Mouse (Mus musculus) forebrain, embryonic 13.5 days (tissue): ENCODE measurements around the gene Znhit2. TPM values are rescaled to one million over a fixed set of nuclear protein-coding genes. Genes with fewer than 3 reads are reported as not detected.
A peak's percentile ranks its signal among the peaks of the same experiment; 100 is the strongest.

Experiments used
- ATAC-seq: fragments of 200-750 bp; cut with Nextera tagmentation; 2 replicates; pipeline ENCODE4 v1.8.0; 2017
- H3K27ac ChIP-seq: fragments of 300-500 bp; sonication (generic); 2 replicates; pipeline ENCODE4 v1.5.1; 2015; ENCODE audit warnings: inconsistent platforms, mild to moderate bottlenecking, moderate library complexity
- H3K27me3 ChIP-seq: fragments of 300-500 bp; sonication (generic); 2 replicates; pipeline ENCODE4 v1.6.1; 2015; ENCODE audit warnings: mild to moderate bottlenecking, inconsistent platforms
- H3K36me3 ChIP-seq: fragments of 300-500 bp; sonication (generic); 2 replicates; pipeline ENCODE4 v1.6.1; 2015; ENCODE audit warnings: mild to moderate bottlenecking, inconsistent platforms; ENCODE audit not compliant: poor library complexity, severe bottlenecking
- H3K4me1 ChIP-seq: fragments of 300-500 bp; sonication (generic); 2 replicates; pipeline ENCODE4 v1.6.1; 2015; ENCODE audit warnings: inconsistent platforms
- H3K4me2 ChIP-seq: fragments of 300-500 bp; sonication (generic); 2 replicates; pipeline ENCODE4 v1.6.1; 2015; ENCODE audit warnings: inconsistent platforms, mild to moderate bottlenecking, moderate library complexity
- H3K4me3 ChIP-seq: fragments of 300-500 bp; sonication (generic); 2 replicates; pipeline ENCODE4 v1.5.1; 2015; ENCODE audit warnings: mild to moderate bottlenecking, inconsistent platforms
- H3K9ac ChIP-seq: fragments of 300-500 bp; sonication (generic); 2 replicates; pipeline ENCODE4 v1.6.1; 2015; ENCODE audit warnings: mild to moderate bottlenecking, inconsistent platforms
- H3K9me3 ChIP-seq: fragments of 300-500 bp; sonication (generic); replicated peaks from 2 replicates; pipeline ENCODE4 v1.6.1; 2016; ENCODE audit warnings: inconsistent platforms
- WGBS: fragments of 180-500 bp; shearing (Covaris S2); methylation state at CpG from one replicate; pipeline ENCODE4 v1.1.7; 2015; 5-methylcytosine and 5-hydroxymethylcytosine counted together
- polyA plus RNA-seq: library from polyadenylated mRNA; unstranded; fragments of >200 nt; fragmentation: Nextera tagmentation; extraction: Ambion mirVana; gene quantifications from 2 replicates; pipeline ENCODE4 v1.2.1, GENCODE M21; 2015

Gene Znhit2
- polyA plus RNA-seq, 1 experiment from 2014 or later: 31.1 TPM

DNA sequence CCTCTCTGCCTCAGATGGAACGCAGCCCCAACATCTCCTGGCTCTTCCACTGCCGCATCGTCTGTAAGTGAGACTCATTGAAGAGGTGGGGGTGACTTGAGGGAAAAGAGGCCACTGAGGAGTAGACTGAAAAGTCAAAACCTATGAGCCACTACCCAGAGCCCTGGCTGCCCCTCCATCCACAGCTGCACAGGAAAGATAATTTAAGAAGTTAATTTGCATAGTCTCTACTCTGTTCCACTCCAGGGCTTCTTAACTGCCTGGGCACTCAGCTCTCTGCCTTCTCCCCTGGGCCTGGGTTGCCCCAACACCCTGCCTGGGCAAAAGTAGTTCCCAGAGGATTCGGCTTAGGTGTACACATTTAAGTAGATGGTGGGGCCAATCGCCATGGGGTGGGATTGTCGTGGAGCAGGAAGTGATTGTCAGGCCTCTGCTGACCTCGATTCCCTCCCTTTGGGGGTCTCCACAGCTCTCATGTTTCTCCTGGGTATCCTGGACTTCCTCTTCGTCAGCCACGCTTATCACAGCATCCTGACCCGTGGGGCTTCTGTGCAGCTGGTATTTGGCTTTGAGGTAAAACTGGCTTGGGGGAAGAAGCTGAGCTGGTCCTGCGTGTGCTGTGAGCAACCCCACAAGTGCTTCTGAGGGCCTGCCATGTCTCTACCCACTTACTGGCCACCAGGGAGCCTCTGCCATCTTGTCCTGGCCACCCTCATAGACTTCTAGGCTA, 12.1 kb upstream of the Znhit2 start:
- no peak for ATAC-seq

DNA sequence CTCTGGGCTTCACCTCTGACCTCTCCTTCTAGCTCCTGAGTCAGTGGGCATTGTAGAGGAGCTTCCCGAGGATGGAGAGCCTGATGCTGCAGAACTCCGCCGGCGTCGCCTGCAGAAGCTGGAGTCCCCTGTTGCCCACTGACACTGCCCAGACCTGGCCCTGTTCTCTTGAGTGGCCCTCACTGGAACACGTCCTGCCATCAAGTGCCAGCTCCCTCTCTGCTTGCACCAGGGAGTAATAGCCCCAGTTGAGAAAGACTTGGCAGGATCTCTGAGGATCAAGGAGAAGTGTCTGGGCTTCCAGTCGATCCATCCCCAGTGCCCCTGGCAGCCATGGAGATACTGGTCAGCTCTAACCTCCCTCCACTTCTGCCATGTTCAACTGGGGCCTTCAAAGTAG, 8.5 kb upstream of the Znhit2 start:
- H3K36me3 ChIP-seq: peaks cover 79% of the 10 kb centered on the region
- ATAC-seq: no peak
- no peak overlapping the region for H3K4me2 ChIP-seq
- H3K27ac ChIP-seq: no peak overlapping the region
- no peak overlapping the region for H3K9ac ChIP-seq
- H3K4me1 ChIP-seq: peaks cover 25% of the 10 kb centered on the region
- WGBS: 87% methylated on average over 7 of the region's 7 CpGs
- H3K9me3 ChIP-seq: no peaks in the 10 kb centered on the region
- H3K27me3 ChIP-seq: no peaks in the 10 kb centered on the region
- H3K4me3 ChIP-seq: no peak overlapping the region

More for the DNA sequence above, 12.1 kb upstream of the Znhit2 start:
- no peak overlapping the region for H3K9ac ChIP-seq
- no peaks in the 10 kb centered on the region for H3K27me3 ChIP-seq
- peaks cover 27% of the 10 kb centered on the region for H3K4me1 ChIP-seq
- H3K36me3 ChIP-seq: peaks cover 59% of the 10 kb centered on the region
- H3K4me2 ChIP-seq: peak overlapping the region; percentile 99; the same call in 1 of the 2 replicates
- H3K9me3 ChIP-seq: no peaks in the 10 kb centered on the region
- 91% methylated on average over 11 of the region's 11 CpGs for WGBS
- H3K27ac ChIP-seq: no peak overlapping the region
- H3K4me3 ChIP-seq: no peak overlapping the region; the same call in 1 of the 2 replicates

DNA sequence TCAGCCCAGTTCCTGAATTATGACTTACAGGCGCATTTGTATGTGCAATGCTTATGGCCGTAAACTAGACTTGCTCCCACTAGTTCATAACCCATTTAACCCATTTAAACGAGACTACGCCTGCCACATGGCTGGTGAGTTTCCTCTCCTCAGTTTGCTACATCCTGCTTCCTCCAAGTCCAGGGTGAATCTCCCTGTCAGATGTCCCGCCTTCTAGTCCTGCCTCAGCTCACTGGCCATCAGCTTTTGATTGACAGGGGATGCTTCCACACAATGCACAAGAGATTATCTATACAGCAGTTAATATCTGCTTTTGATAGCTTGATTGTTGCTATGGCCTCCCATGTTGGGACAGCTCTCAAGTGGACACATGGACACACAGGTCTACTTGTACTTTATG, 6.7 kb upstream of the Znhit2 start:
- Histone ChIP-seq H3K4me3 (no peak overlapping the region), H3K36me3 (peaks cover 73% of the 10 kb centered on the region), H3K4me1 (peaks cover 21% of the 10 kb centered on the region), H3K27me3 (no peaks in the 10 kb centered on the region), H3K9me3 (no peaks in the 10 kb centered on the region), H3K4me2 (no peak overlapping the region), H3K9ac (no peak overlapping the region), H3K27ac (no peak overlapping the region)
- 88% methylated on average over 5 of the region's 5 CpGs for WGBS
- ATAC-seq: no peak

DNA sequence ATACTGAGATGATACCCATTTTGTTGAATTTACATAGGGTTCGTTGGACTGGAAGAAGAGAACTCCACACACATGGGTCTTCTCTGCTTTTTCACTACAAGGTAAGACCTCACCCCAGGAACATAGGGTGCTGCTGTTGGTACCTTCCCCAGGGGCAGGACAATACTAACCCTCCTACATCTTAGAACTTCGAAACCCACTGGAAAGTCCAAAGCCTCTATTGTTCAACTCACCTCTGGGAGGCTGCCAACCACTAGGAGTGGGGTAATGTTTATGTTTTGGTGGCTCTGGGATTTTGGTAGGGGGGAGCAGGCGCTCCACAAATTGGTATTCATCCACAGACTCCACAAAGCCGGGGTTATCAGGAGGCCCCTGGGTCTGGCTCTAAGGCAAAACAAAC, 4.3 kb upstream of the Znhit2 start:
- peaks cover 60% of the 10 kb centered on the region for H3K36me3 ChIP-seq

DNA sequence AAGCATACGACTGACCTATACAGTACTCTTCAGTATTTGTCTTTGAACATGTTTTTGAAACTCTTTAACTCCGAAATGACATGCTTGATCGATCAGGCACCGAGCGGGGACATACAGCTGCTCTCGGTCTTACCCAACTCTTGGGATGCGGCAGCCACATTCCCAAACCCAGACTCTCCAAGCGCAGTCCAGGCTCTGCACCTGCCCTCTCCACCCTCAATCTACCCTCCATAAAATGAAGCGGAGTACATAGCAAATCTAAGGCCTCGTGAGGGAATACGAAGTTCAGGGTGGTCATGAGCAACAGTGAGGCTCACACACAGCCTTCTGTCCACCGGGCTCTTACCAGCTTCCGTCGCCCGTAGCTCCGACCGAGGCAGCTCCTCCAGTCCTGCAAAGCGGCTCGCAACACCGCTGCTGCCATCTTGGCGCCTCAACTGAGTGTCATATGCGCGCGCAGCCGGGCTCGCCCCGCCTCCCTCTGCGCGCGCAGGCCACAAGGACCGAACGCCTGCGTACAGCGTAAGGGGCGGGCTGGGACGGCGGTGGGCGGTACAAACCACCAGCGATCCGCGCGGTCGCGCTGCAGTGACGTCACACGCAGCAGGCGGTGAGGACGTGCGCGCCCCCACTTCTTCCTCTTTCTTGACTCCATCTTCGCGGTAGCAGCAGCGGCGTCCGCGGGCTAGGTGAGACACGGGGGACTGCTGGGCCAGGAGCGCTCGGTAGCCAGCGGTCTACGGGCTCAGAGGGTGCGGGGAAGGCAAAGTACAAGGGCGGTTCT, 3.5 kb upstream of the Znhit2 start, which contains the start of the genes Mrpl49 and Fau:
Mrpl49 (minus strand) TSS at position 473 of the 784 bp plus-strand sequence.
Fau (plus strand) TSS at position 532 of the 784 bp plus-strand sequence.
- WGBS: under 1% methylated on average over 61 of the region's 63 CpGs
- H3K4me3 ChIP-seq: peak within 1 kb of the TSS; percentile 87
- peak; percentile 88 for ATAC-seq
- peak within 1 kb of the TSS; percentile 70 for H3K27ac ChIP-seq
- H3K9me3 ChIP-seq: no peaks in the 10 kb centered on the region
- peaks cover 37% of the 10 kb centered on the region for H3K4me1 ChIP-seq
- peak within 1 kb of the TSS; percentile 95 for H3K9ac ChIP-seq
- peaks cover 52% of the 10 kb centered on the region for H3K36me3 ChIP-seq
- peak within 1 kb of the TSS; percentile 86 for H3K4me2 ChIP-seq
- no peaks in the 10 kb centered on the region for H3K27me3 ChIP-seq

More for the DNA sequence above, 4.3 kb upstream of the Znhit2 start:
- H3K4me1 ChIP-seq: peaks cover 28% of the 10 kb centered on the region
- WGBS: 43% methylated on average over 4 of the region's 4 CpGs
- no peak for ATAC-seq
- H3K4me3 ChIP-seq: peak overlapping the region; percentile 87
- H3K9ac ChIP-seq: peak overlapping the region; percentile 95
- H3K27ac ChIP-seq: no peak overlapping the region
- no peaks in the 10 kb centered on the region for H3K9me3 ChIP-seq
- no peaks in the 10 kb centered on the region for H3K27me3 ChIP-seq
- H3K4me2 ChIP-seq: peak overlapping the region; percentile 81

DNA sequence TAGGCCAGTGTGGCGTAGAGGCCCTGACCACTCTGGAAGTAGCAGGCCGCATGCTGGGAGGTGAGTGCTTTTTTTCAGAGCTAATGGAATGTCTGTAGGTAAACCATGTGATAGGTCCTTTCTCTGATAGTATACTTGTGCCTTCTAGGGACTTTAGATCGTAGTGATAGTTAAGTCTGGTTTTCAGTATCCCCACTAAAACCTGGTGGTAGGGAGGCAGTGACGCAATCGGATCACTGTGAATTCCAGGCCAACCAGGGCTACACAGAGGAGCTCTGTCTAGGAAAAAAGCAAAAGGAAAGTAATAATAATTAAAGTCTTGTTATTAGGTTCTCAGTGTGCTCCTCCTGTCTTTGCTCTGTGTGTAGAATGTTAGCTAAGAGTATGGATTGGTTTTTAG, 2.5 kb upstream of the Znhit2 start:
- Histone ChIP-seq H3K4me1 (peaks cover 47% of the 10 kb centered on the region), H3K36me3 (peaks cover 42% of the 10 kb centered on the region), H3K9ac (peak overlapping the region; percentile 95), H3K4me3 (peak overlapping the region; percentile 87), H3K4me2 (peak overlapping the region; percentile 86), H3K27ac (no peak overlapping the region), H3K27me3 (no peaks in the 10 kb centered on the region), H3K9me3 (no peaks in the 10 kb centered on the region)
- ATAC-seq: no peak
- WGBS: 44% methylated on average over 5 of the region's 5 CpGs

DNA sequence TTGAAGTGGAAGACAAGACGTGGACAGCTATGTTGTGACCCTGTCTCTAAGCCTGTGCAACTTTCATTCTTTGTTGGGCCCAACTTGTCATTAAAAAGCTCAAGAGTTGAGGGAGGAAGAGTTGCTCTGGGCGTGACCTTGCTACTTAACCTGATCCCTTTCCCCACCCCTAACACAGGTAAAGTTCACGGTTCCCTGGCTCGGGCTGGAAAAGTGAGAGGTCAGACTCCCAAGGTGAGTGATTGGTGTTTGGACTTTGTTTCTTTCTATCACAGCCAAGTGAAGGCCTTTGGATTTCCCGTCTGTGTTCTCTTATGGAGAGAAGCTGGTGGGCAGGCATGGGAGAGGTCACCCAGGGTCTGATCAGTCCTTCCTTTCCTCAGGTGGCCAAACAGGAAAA, 2.0 kb upstream of the Znhit2 start:
- no peak overlapping the region for H3K27ac ChIP-seq
- peaks cover 37% of the 10 kb centered on the region for H3K36me3 ChIP-seq
- WGBS: 91% methylated on average over 5 of the region's 5 CpGs
- H3K27me3 ChIP-seq: no peaks in the 10 kb centered on the region
- H3K4me1 ChIP-seq: peaks cover 47% of the 10 kb centered on the region
- no peak for ATAC-seq
- peak overlapping the region; percentile 87 for H3K4me3 ChIP-seq
- peak overlapping the region; percentile 86 for H3K4me2 ChIP-seq
- no peaks in the 10 kb centered on the region for H3K9me3 ChIP-seq
- H3K9ac ChIP-seq: peak overlapping the region; percentile 95

DNA sequence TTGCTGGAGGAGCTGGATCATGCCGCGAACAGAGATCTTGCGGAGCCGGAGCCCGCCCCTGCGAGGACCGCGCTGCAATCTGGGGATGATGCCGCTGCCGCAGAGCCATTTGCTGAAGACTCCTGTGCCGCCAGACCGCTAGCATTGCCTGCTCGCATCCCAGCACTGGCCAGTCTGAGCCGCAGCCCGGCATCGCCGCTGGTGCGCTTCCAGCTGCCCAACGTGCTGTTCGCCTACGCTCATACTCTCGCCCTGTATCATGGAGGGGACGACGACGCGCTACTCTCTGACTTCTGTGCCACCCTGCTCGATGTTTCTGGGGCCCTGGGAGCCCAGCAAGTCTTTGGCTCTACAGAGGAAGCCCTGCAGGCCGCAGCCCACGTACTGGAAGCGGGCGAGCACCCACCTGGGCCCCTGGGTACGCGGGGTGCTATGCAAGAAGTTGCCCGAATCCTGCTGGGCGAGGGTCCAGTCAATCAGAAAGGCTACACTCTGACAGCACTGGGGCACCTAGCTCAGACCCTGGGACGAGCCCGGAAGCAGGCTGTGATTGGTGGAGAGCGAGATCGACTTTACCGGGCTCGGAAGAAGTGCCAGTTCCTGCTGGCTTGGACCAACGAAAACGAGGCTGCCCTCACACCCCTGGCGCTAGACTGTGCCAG, 780 bp downstream of the Znhit2 start:
- WGBS: 1% methylated on average over 43 of the region's 44 CpGs
- Histone ChIP-seq H3K36me3 (peaks cover 18% of the 10 kb centered on the region), H3K4me3 (peak overlapping the region; percentile 89), H3K4me1 (peaks cover 51% of the 10 kb centered on the region), H3K9me3 (no peaks in the 10 kb centered on the region), H3K9ac (peak overlapping the region; percentile 99), H3K4me2 (peak overlapping the region; percentile 100), H3K27ac (peak overlapping the region; percentile 97), H3K27me3 (no peaks in the 10 kb centered on the region)
- no peak for ATAC-seq

DNA sequence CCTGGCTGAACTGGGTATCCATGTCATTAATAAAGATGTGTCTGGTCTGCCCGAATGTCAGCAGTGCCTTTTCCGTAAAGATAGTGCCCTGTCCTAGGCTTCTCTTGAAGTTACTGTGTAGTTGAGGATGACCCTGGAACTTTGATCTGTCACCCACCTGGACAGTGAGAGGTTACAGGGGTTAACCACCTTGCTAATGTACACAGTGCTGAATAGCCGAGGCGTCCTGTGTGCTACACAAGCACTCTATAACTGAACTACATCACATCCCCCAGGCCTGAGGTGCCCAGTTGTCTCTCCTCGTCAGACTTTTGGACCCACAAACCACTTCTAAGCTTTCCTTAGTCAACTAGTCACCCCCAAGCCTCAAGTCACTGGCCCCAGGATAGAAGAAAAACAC, 1.4 kb downstream of the Znhit2 start:
- H3K27ac ChIP-seq: no peak overlapping the region
- H3K9me3 ChIP-seq: no peaks in the 10 kb centered on the region
- H3K27me3 ChIP-seq: no peaks in the 10 kb centered on the region
- no peak for ATAC-seq
- WGBS: 72% methylated on average over 5 of the region's 5 CpGs
- peak overlapping the region; percentile 99 for H3K9ac ChIP-seq
- peaks cover 54% of the 10 kb centered on the region for H3K4me1 ChIP-seq
- H3K36me3 ChIP-seq: peaks cover 18% of the 10 kb centered on the region
- H3K4me2 ChIP-seq: peak overlapping the region; percentile 100
- peak overlapping the region; percentile 89 for H3K4me3 ChIP-seq

DNA sequence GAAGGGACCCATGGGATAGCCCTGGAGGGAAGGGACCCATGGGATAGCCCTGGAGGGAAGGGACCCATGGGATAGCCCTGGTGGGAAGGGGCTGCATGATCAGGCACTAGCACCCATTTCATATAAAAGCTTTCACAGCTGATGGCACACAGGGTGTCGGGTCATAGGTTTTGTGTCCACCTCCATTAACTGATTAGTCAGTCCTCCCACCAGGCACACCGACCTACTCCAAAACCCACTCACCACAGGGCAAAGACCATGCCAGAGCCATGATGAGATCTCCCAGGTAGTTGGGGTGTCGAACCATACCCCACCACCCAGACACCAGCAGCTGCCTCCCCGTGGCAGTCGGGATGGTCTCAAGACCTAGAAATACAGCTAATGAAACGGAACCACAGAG, 2.1 kb downstream of the Znhit2 start:
- peaks cover 18% of the 10 kb centered on the region for H3K36me3 ChIP-seq
- no peaks in the 10 kb centered on the region for H3K27me3 ChIP-seq
- no peak overlapping the region for H3K27ac ChIP-seq
- H3K9ac ChIP-seq: peak overlapping the region; percentile 26; the same call in 1 of the 2 replicates
- no peaks in the 10 kb centered on the region for H3K9me3 ChIP-seq
- no peak for ATAC-seq
- WGBS: 95% methylated on average over 6 of the region's 6 CpGs
- no peak overlapping the region for H3K4me3 ChIP-seq
- peak overlapping the region; percentile 100 for H3K4me2 ChIP-seq
- peaks cover 57% of the 10 kb centered on the region for H3K4me1 ChIP-seq

DNA sequence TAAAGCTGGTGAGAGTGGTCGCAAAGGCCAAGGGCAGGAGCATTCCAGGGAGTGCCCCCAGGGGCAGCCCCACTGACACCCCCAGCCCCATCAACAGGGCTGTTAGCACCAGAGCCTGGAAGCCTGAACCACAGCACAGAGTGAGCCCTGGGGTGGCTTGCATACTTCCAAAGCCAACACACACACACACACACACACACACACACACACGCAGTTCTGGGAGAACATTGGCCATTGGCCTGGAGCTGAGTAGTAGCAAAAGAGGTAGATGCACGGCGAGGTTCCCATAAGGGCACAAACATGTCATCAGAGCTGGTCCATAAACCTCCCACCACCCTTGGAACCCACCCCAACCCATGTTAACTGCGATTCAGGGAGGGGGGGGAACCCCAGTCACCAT, 5.6 kb downstream of the Znhit2 start:
- Histone ChIP-seq H3K4me3 (peak overlapping the region; percentile 51), H3K9me3 (no peaks in the 10 kb centered on the region), H3K27me3 (no peaks in the 10 kb centered on the region), H3K4me1 (peaks cover 44% of the 10 kb centered on the region), H3K36me3 (peaks cover 29% of the 10 kb centered on the region), H3K27ac (peak overlapping the region; percentile 87), H3K9ac (peak overlapping the region; percentile 80), H3K4me2 (peak overlapping the region; percentile 96)
- no peak for ATAC-seq
- 27% methylated on average over 5 of the region's 5 CpGs for WGBS
